Mouse (Mus musculus) lung, embryonic 16.5 days (tissue): Measurements from ENCODE around the gene Cables2. TPM values are rescaled to one million over a fixed set of nuclear protein-coding genes. Genes with fewer than 3 reads are reported as not detected.

Source experiments
- ATAC-seq: fragments of 200-750 bp; cut with Nextera tagmentation; 2 replicates; pipeline ENCODE4 v1.8.0; 2017; ENCODE audit warnings: low read depth, mild to moderate bottlenecking, moderate library complexity
- H3K27ac ChIP-seq: fragments of 300-500 bp; sonication (generic); 2 replicates; pipeline ENCODE4 v1.5.1; 2014; ENCODE audit warnings: mild to moderate bottlenecking, control low read depth, low read length
- H3K27me3 ChIP-seq: fragments of 300-500 bp; sonication (generic); 2 replicates; pipeline ENCODE4 v1.6.1; 2014; ENCODE audit warnings: low read depth, low read length, mixed read lengths; ENCODE audit not compliant: control insufficient read depth, insufficient read depth
- H3K36me3 ChIP-seq: fragments of 300-500 bp; sonication (generic); 2 replicates; pipeline ENCODE4 v1.6.1; 2014; ENCODE audit warnings: low read length; ENCODE audit not compliant: control insufficient read depth, insufficient read depth
- H3K4me1 ChIP-seq: fragments of 300-500 bp; sonication (generic); replicated peaks from 2 replicates; pipeline ENCODE4 v1.6.1; 2014; ENCODE audit warnings: low read length, mixed read lengths; ENCODE audit not compliant: control insufficient read depth, insufficient read depth
- H3K4me2 ChIP-seq: fragments of 300-500 bp; sonication (generic); 2 replicates; pipeline ENCODE4 v1.6.1; 2014; ENCODE audit warnings: low read depth, low read length, control low read depth
- H3K4me3 ChIP-seq: fragments of 300-500 bp; sonication (generic); 2 replicates; pipeline ENCODE4 v1.5.1; 2014; ENCODE audit warnings: mild to moderate bottlenecking, low read length, control low read depth
- H3K9ac ChIP-seq: fragments of 300-500 bp; sonication (generic); 2 replicates; pipeline ENCODE4 v1.6.1; 2014; ENCODE audit warnings: low read length, control low read depth
- H3K9me3 ChIP-seq: fragments of 300-500 bp; sonication (generic); 2 replicates; pipeline ENCODE4 v1.6.1; 2016; ENCODE audit warnings: low read length; ENCODE audit not compliant: control insufficient read depth
- WGBS: fragments of 180-500 bp; shearing (Covaris S2); extraction: QIAGEN DNeasy Blood & Tissue Kit; methylation state at CpG from one replicate; pipeline ENCODE4 v1.1.7; 2014; 5-methylcytosine and 5-hydroxymethylcytosine counted together
- polyA plus RNA-seq: library from polyadenylated mRNA; unstranded; fragments of >200 nt; fragmentation: Nextera tagmentation; extraction: Ambion mirVana; gene quantifications from 2 replicates; pipeline ENCODE4 v1.2.1, GENCODE M21; 2015

Gene Cables2
- polyA plus RNA-seq, 1 experiment from 2014 or later, result 8.4 TPM

DNA sequence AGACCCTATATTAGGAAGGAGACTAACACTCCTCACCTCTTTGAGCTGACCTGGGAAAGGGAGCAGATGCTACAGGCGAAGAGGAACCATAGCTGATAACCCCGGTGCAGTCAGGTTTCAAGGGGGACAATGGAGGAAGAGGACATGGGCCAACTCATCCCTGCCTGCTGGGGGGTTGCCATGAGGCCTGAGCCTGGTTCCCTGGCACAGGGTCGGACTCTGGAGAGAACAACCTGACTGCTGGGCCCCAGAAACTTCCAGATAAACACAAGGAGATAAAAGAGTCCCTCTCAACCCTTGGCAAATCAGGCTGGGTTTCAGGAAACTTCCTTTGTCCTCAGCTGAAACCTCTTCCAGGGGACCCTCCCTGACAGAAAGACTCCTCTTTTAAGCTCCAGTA is 55.1 kb downstream of the Cables2 start:
- Histone ChIP-seq H3K27me3 (no peaks in the 10 kb centered on the region), H3K9me3 (no peaks in the 10 kb centered on the region), H3K27ac (peak overlapping the region; percentile 75), H3K4me3 (no peak overlapping the region), H3K4me1 (peaks cover 82% of the 10 kb centered on the region), H3K9ac (peak overlapping the region; percentile 20; the same call in 1 of the 2 replicates), H3K36me3 (no peaks in the 10 kb centered on the region), H3K4me2 (no peak overlapping the region)
- 53% methylated on average over 3 of the region's 3 CpGs for WGBS
- ATAC-seq, result no peak

DNA sequence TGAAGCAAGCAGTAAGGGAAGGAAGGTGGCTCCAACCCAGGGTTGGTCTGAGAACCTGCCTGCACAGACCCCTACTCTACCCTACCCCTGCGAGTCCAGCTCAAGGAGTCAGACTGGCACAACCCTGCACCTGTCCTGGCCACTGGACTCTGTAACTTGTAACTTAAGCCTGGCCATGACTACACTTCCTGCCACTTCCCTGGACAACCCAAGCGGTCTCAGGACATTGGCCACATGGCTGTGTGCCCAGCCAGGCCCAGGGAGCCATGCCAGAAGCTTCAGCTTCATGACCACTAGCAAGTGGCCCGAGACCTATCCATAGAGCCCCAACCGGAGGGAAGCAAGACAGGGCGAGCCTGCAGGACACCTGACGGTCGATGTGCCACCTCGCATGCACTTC is 55.7 kb downstream of the Cables2 start:
- Histone ChIP-seq H3K27me3 (no peaks in the 10 kb centered on the region), H3K4me1 (peaks cover 77% of the 10 kb centered on the region), H3K36me3 (0 out of 2 replicates have a peak, but pooled peaks cover 4% of the 10 kb centered on the region), H3K4me2 (no peak overlapping the region), H3K9ac (0 out of 2 replicates have a peak overlapping the region, but pooled peaks have one; percentile 21), H3K4me3 (no peak overlapping the region), H3K27ac (peak overlapping the region; percentile 75), H3K9me3 (no peaks in the 10 kb centered on the region)
- 76% methylated on average over 8 of the region's 8 CpGs for WGBS
- no peak for ATAC-seq

DNA sequence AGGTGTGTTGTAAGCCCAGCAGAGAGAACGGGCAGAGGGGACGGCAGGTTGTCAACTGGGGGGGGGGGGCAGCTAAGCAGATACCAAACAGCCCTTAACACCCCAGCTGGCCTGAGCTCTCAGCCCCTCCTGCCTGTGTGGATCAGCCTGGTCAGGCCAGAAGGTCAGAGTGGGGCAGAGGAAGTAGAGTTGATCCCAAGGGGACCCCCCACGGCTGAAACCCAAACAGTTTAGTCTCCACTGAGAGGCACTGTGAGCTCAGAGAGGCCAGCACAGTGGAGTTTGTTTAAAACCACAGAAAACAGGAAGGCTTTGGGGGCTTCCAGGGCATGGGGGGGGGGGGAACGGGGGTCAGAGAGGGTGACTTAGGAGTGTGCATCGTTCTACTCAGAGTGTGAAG is 56.4 kb downstream of the Cables2 start:
- no peak for ATAC-seq
- WGBS, result 34% methylated on average over 5 of the region's 5 CpGs

GRCm38 (mm10) chr2:180215951-180216350 is 57.3 kb downstream of the Cables2 start:
- no peak overlapping the region for H3K4me2 ChIP-seq
- H3K4me1 ChIP-seq, result peaks cover 65% of the 10 kb centered on the region
- H3K4me3 ChIP-seq, result no peak overlapping the region
- 33% methylated on average over 6 of the region's 6 CpGs for WGBS
- H3K9ac ChIP-seq, result peak overlapping the region; percentile 48
- H3K27me3 ChIP-seq, result no peaks in the 10 kb centered on the region
- ATAC-seq, result peak; percentile 26
- H3K36me3 ChIP-seq, result peaks cover 4% of the 10 kb centered on the region; the same call in 1 of the 2 replicates
- H3K9me3 ChIP-seq, result peaks cover 3% of the 10 kb centered on the region; the same call in 1 of the 2 replicates
- peak overlapping the region; percentile 88 for H3K27ac ChIP-seq

More for the DNA sequence above, 56.4 kb downstream of the Cables2 start:
- H3K36me3 ChIP-seq, result 0 out of 2 replicates have a peak, but pooled peaks cover 4% of the 10 kb centered on the region
- peak overlapping the region; percentile 13; the same call in 1 of the 2 replicates for H3K27ac ChIP-seq
- H3K4me2 ChIP-seq, result no peak overlapping the region
- H3K9ac ChIP-seq, result no peak overlapping the region
- H3K27me3 ChIP-seq, result no peaks in the 10 kb centered on the region
- H3K4me1 ChIP-seq, result peaks cover 73% of the 10 kb centered on the region
- H3K9me3 ChIP-seq, result peaks cover 3% of the 10 kb centered on the region; the same call in 1 of the 2 replicates
- H3K4me3 ChIP-seq, result no peak overlapping the region

DNA sequence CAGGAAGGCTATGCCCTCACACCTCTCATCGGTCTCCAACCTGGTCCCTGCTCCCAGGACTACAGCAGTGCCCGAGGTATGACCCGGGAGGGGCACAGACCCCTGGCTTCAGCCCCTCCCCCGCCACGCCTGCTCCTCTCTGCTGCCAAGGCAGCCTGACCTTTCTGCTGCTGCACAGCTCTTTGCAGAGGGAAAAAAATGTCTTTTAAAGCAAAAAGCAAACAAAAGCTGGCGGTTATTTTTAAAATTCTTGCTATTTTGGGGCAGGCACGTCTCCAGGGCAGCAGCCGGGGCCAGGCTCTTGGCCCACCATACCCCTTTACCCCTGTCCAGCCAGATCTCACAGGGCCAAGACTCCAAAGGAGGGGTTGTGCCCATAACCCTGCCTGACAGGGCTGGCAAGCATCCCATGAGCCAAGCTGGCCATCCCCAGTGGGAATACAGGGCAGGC is 58.3 kb downstream of the Cables2 start:
- Histone ChIP-seq H3K4me3 (no peak overlapping the region), H3K27me3 (no peaks in the 10 kb centered on the region), H3K9me3 (peaks cover 3% of the 10 kb centered on the region; the same call in 1 of the 2 replicates), H3K9ac (peak overlapping the region; percentile 48), H3K36me3 (peaks cover 4% of the 10 kb centered on the region; the same call in 1 of the 2 replicates), H3K4me1 (peaks cover 62% of the 10 kb centered on the region), H3K4me2 (peak overlapping the region; percentile 22), H3K27ac (peak overlapping the region; percentile 88)
- ATAC-seq, result peak; percentile 65
- 15% methylated on average over 8 of the region's 8 CpGs for WGBS

GRCm38 (mm10) chr2:180214352-180214978 is 58.8 kb downstream of the Cables2 start:
- H3K9me3 ChIP-seq, result peaks cover 3% of the 10 kb centered on the region; the same call in 1 of the 2 replicates
- H3K4me2 ChIP-seq, result peak overlapping the region; percentile 22; the same call in 1 of the 2 replicates
- 37% methylated on average over 4 of the region's 4 CpGs for WGBS
- peaks cover 4% of the 10 kb centered on the region; the same call in 1 of the 2 replicates for H3K36me3 ChIP-seq
- ATAC-seq, result peak; percentile 24
- no peaks in the 10 kb centered on the region for H3K27me3 ChIP-seq
- H3K9ac ChIP-seq, result peak overlapping the region; percentile 48
- peak overlapping the region; percentile 88 for H3K27ac ChIP-seq
- peaks cover 57% of the 10 kb centered on the region for H3K4me1 ChIP-seq
- no peak overlapping the region for H3K4me3 ChIP-seq

GRCm38 (mm10) chr2:180212255-180212654 is 61.0 kb downstream of the Cables2 start:
- Histone ChIP-seq H3K9ac (no peak overlapping the region), H3K36me3 (peaks cover 4% of the 10 kb centered on the region; the same call in 1 of the 2 replicates), H3K27me3 (no peaks in the 10 kb centered on the region), H3K27ac (no peak overlapping the region), H3K4me2 (no peak overlapping the region), H3K4me1 (peaks cover 35% of the 10 kb centered on the region), H3K4me3 (no peak overlapping the region), H3K9me3 (peaks cover 3% of the 10 kb centered on the region; the same call in 1 of the 2 replicates)
- 86% methylated on average over 3 of the region's 3 CpGs for WGBS
- ATAC-seq, result no peak

- Histone ChIP-seq H3K9me3 (peaks cover 3% of the 10 kb centered on the region; the same call in 1 of the 2 replicates), H3K36me3 (peaks cover 19% of the 10 kb centered on the region; the same call in 1 of the 2 replicates), H3K4me3 (no peak overlapping the region), H3K4me1 (peaks cover 4% of the 10 kb centered on the region; the same call in 1 of the 2 replicates), H3K4me2 (no peak overlapping the region), H3K27me3 (no peaks in the 10 kb centered on the region), H3K27ac (no peak overlapping the region), H3K9ac (no peak overlapping the region)
- 60% methylated on average over 1 of the region's 1 CpGs for WGBS
- no peak for ATAC-seq
Measured at GRCm38 (mm10) chr2:180208976-180209375, 64.3 kb downstream of the Cables2 start.
